Mouse (Mus musculus): ENCODE measurements around the gene Sufu. TPM values are rescaled to one million over a fixed set of nuclear protein-coding genes. Genes with fewer than 3 reads are reported as not detected.

Gene Sufu
- total RNA-seq, 4 experiments from 2014 or later, result 11.7 to 13.0 (median 12.1) TPM

DNA sequence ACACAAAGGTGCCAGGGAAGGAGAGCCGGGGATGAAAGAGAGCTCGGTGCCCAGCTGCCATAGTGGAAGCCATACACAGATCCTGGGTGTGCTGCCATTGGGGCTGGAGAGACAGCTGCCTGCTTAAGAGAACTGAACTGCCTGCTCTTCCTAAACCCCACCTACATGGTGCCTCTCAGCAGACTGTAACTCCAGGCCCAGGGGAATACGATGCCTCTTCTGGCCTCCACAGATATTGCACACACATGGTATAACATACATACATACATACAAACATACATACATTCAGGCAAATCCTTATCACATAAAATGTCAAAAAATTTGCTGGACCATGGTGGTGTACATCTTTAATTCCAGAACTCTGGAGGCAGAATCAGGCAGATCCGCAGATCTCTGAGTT is 66.8 kb downstream of the Sufu start:
- no peak for DNase-seq (ENCODE audit: low spot score)

DNA sequence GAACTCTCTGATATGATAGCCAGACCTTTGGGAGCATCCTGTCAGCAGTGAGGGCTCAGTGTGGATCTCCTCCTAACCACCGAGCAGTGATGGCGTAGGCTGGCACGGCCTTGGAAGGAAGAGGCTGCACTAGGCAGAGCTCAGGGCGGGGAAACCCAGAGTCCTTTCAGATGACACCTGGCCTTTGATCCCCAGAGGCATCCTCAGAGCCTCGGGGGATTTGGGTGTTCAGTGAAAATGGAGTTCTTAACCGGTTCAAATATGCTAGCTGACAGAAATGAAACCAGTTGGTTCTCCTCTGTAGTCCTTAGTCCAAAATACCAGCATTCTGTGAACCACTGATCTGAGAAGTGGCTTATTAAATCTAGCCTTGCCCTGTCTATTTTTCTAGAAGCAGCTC is 69.5 kb downstream of the Sufu start:
- DNase-seq (ENCODE audit: low spot score), result no peak

DNA sequence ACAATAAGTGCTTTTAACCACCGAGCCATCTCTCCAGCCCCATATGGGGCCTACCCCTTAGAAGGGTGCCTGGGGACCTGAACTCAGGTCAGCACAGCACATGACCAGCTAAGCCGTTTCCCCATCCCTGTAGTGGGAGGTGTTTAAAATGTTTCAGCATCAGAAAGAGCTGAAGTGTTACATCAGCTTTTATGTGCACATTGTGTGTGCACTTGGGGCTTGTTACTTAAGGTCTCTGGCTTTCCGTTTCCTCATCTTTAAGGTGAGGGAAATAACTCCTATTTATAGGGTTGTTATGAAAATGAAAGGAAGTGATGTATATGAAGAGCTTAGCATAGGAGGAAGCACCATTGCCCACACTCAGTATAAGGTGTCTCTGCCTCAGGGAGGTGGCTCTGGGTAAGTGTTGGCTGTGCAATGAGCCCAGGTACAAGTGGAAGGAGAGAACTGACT is 70.4 kb downstream of the Sufu start:
- DNase-seq (ENCODE audit: low spot score), result no peak

DNA sequence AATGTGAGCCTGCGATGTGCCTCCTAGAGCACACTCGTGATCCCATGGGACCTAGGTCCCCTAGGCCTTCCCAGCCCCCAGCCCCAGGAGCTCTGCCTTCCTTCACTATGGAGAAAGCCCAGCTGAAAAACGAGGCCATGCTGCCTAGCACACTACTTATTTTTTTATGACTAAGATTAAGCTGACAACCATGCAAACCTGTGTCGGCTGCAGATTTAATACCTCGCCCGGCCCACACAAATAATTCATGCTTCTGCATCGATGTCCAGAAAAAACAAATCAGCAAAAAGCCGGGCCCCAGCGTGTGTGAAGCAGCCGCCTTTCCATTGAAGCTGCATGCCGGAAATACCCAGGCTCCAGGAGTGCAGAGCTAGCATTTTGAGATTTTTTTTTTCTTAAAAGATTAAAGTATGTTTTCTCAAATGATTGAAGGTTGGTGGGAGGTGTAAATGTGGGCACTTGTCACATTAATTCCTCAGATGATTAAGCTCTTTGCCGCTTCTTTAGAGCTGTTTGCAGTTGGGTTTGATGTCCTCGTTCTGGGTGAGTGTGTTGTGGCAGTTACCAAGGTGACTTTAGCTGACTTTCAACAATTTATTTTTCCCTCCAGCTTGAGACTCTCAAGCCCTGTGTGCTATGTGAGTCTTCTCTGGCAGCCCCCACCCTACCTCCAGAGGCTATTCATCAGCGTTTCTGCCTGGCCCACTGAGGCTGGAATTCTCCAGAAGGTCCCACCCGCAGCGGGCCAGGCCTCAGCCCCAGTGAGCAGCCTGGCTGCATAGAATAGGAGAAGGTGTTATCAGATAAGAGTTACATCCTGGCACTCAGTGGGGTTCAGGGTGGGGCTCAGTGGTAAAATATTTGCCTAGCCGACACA is 73.9 kb downstream of the Sufu start:
- no peak for DNase-seq (ENCODE audit: low spot score)

DNA sequence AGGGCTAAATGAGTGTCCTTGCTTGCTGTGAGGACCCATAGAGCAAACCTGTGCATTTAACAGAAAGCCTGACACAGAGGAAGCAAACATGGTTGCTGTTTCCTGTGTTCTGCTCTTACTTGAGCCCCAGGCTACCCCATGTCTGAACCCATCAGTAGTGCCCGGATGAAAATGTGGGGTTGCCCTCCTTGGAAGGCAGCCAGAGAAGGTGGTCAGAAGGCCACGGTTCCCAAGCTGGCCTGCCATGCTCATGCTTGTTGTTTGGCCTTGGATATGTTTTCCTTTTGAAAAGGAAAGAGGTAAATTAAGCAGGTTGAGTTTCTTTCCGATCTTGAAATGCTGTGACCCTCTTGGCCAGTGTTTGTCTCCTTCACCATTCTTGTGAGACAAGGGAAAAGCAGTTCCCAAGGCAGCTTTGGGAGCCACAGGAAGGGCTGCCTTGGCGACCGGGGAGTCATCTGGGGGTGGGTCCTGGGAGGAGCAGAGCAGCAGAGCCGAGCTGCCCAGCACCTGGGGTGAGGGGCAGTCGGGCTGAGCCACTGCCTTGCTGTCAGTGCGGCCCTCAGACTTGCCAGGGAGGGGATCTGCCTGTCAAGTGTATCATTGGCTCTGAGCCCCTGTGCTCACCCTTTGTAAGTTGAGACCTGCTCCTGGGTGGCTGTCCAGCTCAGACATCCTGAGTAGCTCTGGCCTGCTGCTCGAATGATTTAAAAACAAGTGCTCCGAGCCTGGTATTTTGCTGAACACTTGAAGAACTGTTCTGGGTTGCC is 74.8 kb downstream of the Sufu start:
- DNase-seq (ENCODE audit: low spot score), result no peak

DNA sequence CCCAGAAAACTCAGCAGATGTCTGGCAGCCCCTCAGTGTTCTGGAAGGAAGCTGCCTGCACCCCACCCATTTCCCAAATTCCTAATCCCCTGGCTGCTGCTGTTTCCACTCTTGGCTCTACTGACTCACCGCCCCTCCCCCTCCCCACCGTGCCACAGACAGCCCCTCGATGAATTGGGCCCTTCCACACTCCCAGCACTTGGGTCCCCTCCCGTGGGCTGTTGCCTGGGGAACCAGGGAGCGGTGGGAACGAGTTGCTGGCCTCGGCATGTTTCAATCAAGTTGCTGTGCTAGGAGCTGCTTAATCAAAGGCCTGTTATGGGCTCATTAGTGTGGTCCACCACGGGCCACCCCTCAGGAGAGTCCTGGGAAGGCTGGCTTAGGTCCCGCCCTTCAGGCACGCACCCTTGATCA is 80.7 kb downstream of the Sufu start:
- DNase-seq (ENCODE audit: low spot score), result peak; percentile 56

DNA sequence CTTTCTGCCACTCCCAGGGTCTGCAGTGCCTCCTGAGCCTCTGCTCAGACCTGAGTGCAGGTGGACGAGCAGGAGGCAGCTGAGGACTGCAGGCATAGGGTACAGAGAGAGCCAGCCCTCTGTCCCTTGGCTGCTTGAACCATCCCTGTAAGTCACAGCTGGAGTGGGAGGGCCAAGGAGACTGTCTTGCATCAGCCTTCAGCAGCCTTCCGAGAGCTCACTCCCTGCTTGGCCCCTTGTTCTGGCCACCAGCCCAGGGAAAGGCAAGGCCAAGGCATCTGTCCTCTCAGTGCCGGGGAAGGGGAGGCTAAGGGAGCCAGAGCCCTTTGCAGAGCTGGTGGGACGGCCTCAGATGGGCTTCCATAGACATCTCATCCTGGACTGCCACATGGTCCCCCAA is 81.5 kb downstream of the Sufu start:
- DNase-seq (ENCODE audit: low spot score), result peak; percentile 75

DNA sequence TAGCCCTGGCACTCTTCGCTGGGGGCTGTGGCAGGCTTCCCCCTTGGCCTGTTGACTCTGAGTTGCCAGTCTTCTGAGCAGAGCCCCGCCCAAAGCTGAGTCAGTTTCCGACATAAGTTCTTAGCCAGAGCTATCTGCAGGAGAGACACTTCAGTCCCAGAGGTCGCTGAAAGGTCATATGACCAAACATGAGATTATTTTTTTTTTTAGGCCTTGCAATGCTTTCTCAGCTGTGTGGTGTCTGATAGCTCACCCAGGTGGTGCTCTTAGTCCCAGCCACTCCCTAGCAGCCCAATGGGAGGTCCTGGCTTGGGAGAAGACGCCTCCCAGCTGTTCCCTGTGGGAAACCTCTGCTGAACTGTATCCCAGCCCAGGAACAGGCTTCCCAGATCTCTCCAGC is 82.1 kb downstream of the Sufu start:
- DNase-seq (ENCODE audit: low spot score), result peak; percentile 85

DNA sequence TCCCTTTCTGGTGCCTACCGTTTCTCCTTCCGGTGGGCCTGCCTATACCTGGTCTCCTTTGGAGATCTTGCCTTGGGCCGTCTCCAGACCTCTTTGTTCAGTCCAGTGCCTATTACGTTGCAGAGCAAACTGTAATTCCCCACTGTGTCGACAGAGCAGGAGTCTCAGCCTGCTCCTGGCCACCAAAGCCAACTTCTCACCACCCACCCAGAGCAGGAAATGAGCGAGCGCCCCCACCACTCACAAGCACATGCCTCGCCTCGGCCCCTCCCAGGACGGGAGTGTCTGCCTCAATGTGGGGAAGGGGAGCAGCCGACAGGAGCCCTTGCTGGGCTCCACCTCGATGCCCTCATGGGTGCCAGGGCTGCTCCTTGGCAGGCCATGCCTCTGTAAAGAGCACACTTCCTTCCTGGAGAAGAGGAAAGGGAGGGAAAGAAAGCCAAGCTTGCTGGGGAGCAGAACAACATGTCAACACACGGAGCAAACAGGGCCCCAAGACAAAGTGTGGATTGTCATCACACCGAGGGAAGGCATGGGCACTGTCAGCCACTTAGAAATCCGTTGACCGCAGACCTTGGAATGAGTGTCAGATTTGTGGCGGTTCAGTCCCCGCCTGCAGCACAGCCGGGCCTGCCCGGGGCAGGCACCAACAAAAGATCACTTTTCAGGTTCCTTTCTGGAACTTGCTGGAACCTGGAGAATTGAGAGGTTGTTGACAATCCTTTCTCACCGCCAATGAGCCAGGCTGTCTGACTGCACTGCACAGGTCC is 82.8 kb downstream of the Sufu start:
- DNase-seq (ENCODE audit: low spot score), result no peak

DNA sequence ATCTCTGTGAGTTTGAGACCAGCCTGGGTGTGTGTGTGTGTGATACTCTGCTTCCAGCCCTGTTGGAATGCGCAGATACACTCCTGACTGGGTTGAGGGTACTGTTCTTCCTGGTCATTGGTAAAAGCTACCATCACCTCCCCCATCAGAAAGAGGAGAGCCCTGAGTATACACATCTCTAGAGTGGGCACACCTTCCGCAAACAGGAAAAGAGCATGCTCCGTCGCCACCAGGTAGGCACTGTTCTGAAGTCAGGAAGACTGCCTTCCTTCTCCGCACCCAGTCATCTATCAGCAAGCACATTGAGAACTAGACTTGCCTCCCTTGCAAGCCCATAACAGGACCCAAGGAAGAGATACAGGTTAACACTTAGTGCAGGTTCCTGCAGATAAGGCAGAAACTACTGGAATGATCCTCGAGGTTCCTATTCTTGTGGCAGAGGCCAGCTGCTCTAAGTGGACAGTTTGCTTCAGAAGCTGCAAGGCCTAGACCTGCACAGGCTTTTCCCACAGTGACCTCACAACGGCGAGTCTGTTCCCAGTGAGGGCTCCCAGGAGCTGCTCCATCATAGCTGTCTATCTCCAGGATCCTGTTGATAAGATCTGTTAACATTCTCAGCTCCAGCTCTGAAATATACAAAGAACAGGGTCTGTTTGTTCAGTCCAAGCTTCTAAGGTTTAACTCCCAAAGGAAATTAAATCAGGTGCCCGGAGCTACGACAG is 84.1 kb downstream of the Sufu start:
- no peak for DNase-seq (ENCODE audit: low spot score)

DNA sequence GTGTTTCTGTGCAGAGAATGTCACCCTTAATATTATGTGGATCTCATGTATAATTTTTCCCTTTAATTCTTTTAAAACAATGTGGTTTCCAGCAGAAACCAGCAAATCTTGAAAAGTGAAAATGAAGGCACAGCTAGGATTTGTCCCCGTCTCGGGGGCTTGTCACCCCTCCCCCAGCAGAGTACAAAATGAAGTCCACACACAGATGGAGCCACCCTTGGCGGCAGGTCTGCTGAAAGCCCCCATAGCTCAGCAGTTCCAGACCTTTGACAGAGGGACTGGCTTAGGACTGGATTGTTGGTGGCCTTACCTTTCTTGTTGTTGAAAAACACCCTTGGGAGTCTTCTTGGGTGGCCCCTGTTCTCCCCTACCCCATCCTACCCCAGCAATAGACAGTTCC is 84.7 kb downstream of the Sufu start:
- DNase-seq (ENCODE audit: low spot score), result no peak

DNA sequence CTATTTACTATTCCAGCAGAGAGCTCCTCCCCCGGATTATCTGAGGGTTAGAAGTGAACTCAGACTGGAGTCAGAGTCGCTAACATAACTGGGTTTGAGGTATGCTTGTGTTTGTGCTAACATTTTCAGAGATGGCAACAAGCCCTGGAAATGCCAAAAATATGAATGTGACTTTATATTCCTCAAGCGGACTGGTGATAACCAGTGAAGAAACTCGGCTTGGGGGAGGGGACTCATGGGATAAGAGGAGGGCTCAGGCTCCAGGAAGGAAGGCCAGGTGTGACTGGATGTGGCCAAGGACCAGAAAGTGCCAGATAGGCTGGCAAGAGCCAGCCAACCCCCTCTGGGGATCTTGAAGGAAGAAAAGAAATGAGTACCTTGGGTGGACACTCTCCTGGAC is 85.1 kb downstream of the Sufu start:
- no peak for DNase-seq (ENCODE audit: low spot score)

DNA sequence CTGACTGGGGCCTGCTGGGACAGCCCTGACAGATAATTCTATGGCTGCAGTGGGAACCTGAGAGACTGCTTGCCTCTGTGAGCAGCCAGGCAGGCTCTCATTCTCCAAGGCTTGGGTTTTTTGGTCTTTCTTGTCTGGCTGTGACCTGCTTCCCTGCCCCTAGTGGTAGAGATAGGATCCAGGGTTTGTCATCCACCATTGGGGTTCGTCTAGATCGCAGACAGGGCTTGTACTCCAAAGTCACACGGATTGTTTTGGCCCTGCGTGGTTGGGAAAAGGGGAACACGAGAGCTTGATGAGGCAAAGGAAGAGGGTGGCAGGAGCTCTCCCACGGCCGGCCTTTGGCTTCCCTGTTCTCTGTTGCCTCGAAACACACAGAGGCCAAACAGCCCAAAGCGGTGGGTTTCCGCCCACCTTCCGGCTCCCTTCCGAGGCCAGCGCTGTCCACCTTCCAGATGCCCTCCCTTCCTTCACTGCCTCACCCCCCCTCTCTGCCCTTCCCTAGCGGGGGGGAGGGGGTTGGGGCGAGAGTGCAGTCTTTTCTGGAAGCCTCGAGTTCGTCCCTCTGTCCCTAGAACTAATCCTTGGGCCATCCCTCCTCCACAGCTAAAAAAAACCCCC is 86.3 kb downstream of the Sufu start:
- DNase-seq (ENCODE audit: low spot score), result no peak

DNA sequence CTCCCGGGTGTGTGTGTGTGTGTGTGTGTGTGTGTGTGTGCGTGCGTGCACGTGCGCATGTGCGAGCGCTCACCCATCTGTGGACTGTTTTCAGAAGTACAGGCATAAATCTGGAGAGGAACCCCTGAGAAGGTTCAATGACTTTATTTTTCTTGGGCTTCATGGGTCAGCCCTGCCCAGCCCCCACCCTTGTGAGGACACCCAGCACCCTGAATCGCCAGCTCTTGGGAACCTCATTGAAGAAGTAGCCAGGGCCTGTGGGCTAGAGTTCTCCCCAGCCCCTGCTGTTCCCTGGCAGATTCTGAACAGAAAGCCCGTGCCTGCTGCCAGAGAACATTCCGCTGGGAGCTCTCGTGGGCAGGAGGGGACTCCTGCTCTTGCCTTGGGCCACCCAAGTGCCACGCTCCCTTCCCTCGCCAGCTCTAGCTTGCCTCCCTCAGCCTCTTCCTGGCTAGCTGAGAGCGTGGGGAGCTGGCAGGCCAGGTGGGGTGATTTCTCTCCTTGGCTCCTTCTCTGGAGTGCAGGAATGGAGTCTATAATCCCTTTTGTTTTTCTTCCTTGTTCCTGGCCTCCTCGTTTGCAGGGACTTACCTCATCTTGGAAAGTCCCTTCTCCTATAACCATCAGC is 87.1 kb downstream of the Sufu start:
- no peak for DNase-seq (ENCODE audit: low spot score)

DNA sequence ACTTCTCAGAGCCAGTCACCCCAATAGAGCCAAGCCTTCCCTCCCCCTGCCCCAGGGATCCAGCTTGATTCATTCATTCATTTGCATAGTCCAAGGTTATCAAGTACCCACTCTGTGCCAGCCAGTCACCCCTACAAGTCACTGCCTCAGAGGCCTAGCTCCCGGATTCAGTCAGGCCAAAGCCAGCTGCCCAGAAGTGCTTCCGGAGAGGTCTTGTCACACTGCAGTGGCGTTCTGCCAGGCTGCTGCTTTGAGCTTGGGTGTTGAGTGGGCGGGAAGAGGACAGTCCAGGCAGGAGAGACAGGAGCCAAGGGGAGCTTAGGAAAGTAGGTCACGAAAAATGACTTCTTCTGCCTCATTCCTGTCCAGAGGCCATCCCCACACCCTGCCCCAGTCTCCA is 87.8 kb downstream of the Sufu start:
- DNase-seq (ENCODE audit: low spot score), result peak; percentile 88

DNA sequence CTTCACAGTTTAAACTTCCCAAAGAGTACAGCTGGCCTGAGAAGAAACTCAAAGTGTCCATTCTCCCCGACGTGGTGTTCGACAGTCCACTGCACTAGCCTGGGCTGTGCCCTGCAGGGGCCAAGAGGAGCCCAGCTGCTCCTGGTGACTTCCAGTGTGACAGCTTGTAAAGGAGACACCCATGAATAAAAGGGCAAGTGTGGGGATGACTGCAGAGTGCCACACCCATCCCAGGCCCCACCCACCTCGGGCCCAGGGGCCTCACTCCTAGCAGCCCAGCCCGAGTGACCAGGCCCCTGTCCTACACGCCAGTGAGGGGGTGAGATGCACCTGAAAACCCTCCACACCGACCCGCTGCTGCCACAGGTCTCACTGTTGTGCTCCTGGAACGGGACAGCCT is 89.2 kb downstream of the Sufu start:
- no peak for DNase-seq (ENCODE audit: low spot score)

DNA sequence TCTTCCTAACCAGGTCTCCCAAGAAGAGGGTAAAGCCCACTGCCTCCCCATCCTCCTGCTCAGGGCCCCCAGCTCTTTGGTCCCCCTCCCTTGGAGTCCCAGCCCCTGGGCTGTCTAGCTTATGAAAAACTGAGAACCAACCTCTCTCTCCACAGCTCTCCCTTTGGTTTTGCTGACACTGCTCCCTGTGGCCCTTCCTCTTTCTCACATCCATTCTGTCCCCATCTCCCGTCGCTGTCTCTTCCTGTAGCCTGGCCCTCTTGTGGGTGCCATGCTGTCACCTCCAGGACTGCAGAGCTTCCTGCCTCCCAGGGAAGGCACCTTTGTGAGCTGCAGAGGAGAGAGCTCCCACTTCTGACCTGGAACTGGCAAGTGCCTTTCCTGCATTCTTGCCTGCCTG is 90.0 kb downstream of the Sufu start:
- no peak for DNase-seq (ENCODE audit: low spot score)

DNA sequence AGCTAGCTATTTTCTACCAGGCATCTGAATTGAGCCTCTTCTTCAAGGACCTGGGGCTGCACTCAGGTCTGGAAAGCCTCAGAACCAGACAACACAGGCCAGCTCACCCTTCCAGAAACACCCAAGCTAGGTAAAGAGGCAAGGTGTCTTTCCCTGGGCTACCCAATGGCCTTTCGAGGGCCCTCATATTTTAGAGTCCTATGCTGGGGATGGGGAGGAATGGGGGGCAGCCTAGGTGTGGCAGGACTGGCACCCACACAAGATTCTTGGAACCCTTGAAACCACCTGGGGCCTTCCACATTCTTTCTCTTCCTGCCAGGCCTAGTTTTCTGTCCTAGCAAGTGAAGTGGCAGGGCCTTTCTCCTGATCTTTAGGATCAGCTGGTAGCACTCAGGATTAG is 92.8 kb downstream of the Sufu start:
- DNase-seq (ENCODE audit: low spot score), result no peak

DNA sequence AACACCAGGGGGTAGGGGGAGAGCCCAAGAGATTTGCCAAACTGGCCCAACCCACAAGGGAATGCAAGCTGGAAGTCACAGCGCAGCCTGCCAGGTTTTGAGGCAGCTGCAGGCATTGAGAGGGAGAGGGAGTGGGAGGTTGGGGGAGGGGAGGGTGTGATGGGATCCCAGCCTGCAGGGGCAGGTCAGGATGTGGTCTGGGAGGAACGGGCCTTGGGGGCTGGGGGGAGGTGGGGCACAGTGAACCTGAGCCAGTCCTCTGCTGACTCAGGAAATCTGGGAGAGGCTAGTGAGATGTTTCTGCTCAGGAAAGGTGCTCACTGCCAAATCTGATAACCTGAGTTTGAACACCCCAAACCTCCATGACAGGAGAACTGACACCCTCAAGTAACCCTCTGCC is 93.9 kb downstream of the Sufu start:
- DNase-seq (ENCODE audit: low spot score), result no peak

DNA sequence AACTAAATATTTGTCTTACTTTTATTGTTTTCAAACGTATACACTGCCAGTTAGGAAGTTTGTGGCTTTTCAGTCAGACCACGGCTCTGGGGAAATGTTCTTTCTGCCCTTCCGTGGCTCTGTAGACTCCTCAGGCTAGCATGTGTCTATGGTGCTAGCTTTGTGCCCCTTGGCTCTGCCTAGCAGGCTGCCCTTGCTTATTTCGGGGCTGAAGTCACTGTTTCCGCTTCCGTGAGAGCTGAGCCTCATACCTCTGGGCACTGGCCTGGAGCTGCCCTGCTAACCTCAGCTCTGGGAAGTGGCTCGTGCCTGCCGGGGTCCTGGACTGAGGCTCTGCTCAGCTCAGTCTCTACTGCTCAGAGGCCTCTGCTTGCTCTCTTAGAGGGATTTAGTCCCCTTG is 98.4 kb downstream of the Sufu start:
- DNase-seq (ENCODE audit: low spot score), result no peak

DNA sequence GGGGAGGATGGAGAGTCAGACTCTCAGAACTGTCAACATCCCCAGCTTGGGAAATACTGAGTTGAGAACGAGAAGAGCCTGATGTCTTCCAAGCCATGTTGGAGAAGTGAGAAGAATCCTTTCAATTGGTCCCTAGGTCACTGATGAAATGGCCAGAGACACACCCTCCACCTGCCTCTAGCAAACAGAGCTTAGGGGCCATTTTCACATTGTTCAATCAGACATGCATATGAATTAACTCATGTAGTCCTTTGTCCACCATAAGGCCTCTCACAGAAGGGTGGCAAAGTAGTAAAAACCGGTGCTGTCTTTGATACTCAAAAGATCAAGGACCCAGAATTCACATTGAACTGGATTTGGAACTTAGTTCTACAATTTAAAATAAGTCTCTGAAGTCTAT is 100.5 kb downstream of the Sufu start:
- DNase-seq (ENCODE audit: low spot score), result no peak

Measured in heart, adult 8-10 months (tissue).